Mouse (Mus musculus): ENCODE data around the gene Kcnc3. TPM values are rescaled to one million over a fixed set of nuclear protein-coding genes. Genes with fewer than 3 reads are reported as not detected.

The Kcnc3 gene
- polyA plus RNA-seq, 1 experiment from 2014 or later = 0.18 TPM

- in situ Hi-C loops (cut with MboI; ENCODE audit: low pct_unique_long_range_greater_than_20kb) = no loop called here
- no peak for TF ChIP-seq CTCF (IDR thresholded peaks at IDR 0.05)
- no peak for DNase-seq (ENCODE audit: low read depth, low spot score)
- H3K27me3 ChIP-seq = peaks cover 3% of the 10 kb centered on the region
- POLR2A ChIA-PET = no interaction called here
- CTCF ChIA-PET = no interaction called here
- no peak for ATAC-seq
Measured at GRCm38 (mm10) chr7:44626068-44626385, 35.6 kb downstream of the Kcnc3 start.

DNA sequence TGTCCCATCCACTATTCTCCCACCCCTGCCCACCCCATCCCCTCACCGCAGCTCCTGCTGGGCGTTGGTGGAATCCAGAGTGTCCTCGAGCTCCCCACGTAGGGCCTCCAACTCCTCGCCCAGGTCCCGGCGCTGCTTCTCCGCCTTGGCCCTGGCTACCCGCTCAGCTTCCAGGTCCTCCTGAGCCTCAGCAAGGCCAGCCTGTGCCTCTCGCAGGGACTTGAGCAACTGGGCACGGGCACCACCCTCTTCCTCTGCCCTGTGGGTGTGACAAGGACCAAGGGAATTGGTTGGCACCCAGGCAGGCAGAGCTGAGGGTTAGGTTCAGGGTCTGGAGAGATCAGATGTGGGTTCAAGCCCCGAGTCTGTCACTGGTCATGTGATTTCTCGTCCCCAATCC, 36.5 kb downstream of the Kcnc3 start:
- ATAC-seq (no peak), DNase-seq (ENCODE audit: low read depth, low spot score) (no peak)
- in situ Hi-C loops (cut with MboI; ENCODE audit: low pct_unique_long_range_greater_than_20kb) = no loop called here
- peaks cover 3% of the 10 kb centered on the region for H3K27me3 ChIP-seq
- ChIA-PET POLR2A (no interaction called here), CTCF (no interaction called here)
- TF ChIP-seq CTCF (IDR thresholded peaks at IDR 0.05) = no peak

DNA sequence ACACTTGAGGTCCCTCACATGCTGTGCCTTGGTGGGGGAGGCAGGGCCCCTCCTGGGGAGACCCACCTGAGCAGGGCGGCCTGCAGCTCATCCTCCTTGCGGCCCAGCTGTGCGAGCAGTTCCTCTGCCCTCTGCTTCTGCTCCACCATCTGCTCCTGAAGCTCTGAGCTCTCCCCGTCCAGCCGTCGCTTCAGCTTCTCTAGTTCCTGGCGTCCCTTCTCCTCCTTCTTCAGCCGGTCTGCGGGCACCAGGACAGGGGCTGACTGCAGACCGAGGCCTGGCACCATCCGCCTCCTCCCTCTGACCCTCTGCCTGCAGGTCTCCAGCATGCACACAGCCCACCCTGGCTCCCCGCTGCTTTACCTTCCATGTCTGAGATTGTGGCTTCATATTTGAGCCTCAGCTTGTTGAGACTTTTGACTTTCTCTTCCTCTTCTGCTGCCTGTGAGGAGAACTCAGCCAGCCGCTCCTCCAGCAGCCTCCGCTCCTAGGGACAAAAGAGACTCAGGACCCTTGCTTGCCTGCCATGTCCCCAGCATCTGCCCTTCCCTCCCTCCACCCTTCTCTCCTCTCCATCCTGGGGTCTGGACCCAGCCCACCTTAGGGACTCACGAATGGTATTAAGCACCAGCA, 38.1 kb downstream of the Kcnc3 start:
- POLR2A ChIA-PET = no interaction called here
- ATAC-seq = no peak
- CTCF ChIA-PET = no interaction called here
- peaks cover 3% of the 10 kb centered on the region for H3K27me3 ChIP-seq
- TF ChIP-seq CTCF (IDR thresholded peaks at IDR 0.05) = no peak
- no peak for DNase-seq (ENCODE audit: low read depth, low spot score)
- in situ Hi-C loops (cut with MboI; ENCODE audit: low pct_unique_long_range_greater_than_20kb) = no loop called here

GRCm38 (mm10) chr7:44630437-44630836, 40.0 kb downstream of the Kcnc3 start:
- POLR2A ChIA-PET = no interaction called here
- peaks cover 7% of the 10 kb centered on the region for H3K27me3 ChIP-seq
- no peak for DNase-seq (ENCODE audit: low read depth, low spot score)

GRCm38 (mm10) chr7:44632676-44633075, 42.2 kb downstream of the Kcnc3 start:
- CTCF ChIA-PET = no interaction called here
- POLR2A ChIA-PET = no interaction called here
- ATAC-seq (no peak), DNase-seq (ENCODE audit: low read depth, low spot score) (no peak)
- in situ Hi-C loops (cut with MboI; ENCODE audit: low pct_unique_long_range_greater_than_20kb) = no loop called here
- TF ChIP-seq CTCF (IDR thresholded peaks at IDR 0.05) = no peak
- H3K27me3 ChIP-seq = peaks cover 11% of the 10 kb centered on the region

More at GRCm38 (mm10) chr7:44630437-44630836, 40.0 kb downstream of the Kcnc3 start:
- CTCF ChIA-PET = no interaction called here
- in situ Hi-C loops (cut with MboI; ENCODE audit: low pct_unique_long_range_greater_than_20kb) = no loop called here
- no peak for ATAC-seq
- TF ChIP-seq CTCF (IDR thresholded peaks at IDR 0.05) = no peak

GRCm38 (mm10) chr7:44633407-44633806, 42.9 kb downstream of the Kcnc3 start:
- CTCF ChIA-PET = no interaction called here
- DNase-seq (ENCODE audit: low read depth, low spot score) = no peak
- no peak for TF ChIP-seq CTCF (IDR thresholded peaks at IDR 0.05)
- POLR2A ChIA-PET = no interaction called here
- peaks cover 11% of the 10 kb centered on the region for H3K27me3 ChIP-seq
- ATAC-seq = no peak
- in situ Hi-C loops (cut with MboI; ENCODE audit: low pct_unique_long_range_greater_than_20kb) = no loop called here

- TF ChIP-seq CTCF (IDR thresholded peaks at IDR 0.05) = no peak
- in situ Hi-C loops (cut with MboI; ENCODE audit: low pct_unique_long_range_greater_than_20kb) = no loop called here
- ChIA-PET CTCF (no interaction called here), POLR2A (no interaction called here)
- peaks cover 8% of the 10 kb centered on the region for H3K27me3 ChIP-seq
- ATAC-seq (no peak), DNase-seq (ENCODE audit: low read depth, low spot score) (no peak)
Measured at GRCm38 (mm10) chr7:44636684-44637083, 46.2 kb downstream of the Kcnc3 start.

GRCm38 (mm10) chr7:44638663-44639062, 48.2 kb downstream of the Kcnc3 start:
- CTCF ChIA-PET = no interaction called here
- POLR2A ChIA-PET = no interaction called here
- TF ChIP-seq CTCF (IDR thresholded peaks at IDR 0.05) = no peak
- in situ Hi-C loops (cut with MboI; ENCODE audit: low pct_unique_long_range_greater_than_20kb) = no loop called here
- ATAC-seq (no peak), DNase-seq (ENCODE audit: low read depth, low spot score) (no peak)
- H3K27me3 ChIP-seq = peaks cover 8% of the 10 kb centered on the region

GRCm38 (mm10) chr7:44640843-44641605, 50.6 kb downstream of the Kcnc3 start:
- TF ChIP-seq CTCF (IDR thresholded peaks at IDR 0.05) = no peak
- in situ Hi-C loops (cut with MboI; ENCODE audit: low pct_unique_long_range_greater_than_20kb) = loop anchor here (5.0 kb wide), 2 partner anchors 64 to 119 kb away; partner anchors contain the start of gene Mybpc2
- no peak for DNase-seq (ENCODE audit: low read depth, low spot score)
- H3K27me3 ChIP-seq = peaks cover 4% of the 10 kb centered on the region
- ChIA-PET POLR2A (no interaction called here), CTCF (no interaction called here)
- ATAC-seq = no peak

DNA sequence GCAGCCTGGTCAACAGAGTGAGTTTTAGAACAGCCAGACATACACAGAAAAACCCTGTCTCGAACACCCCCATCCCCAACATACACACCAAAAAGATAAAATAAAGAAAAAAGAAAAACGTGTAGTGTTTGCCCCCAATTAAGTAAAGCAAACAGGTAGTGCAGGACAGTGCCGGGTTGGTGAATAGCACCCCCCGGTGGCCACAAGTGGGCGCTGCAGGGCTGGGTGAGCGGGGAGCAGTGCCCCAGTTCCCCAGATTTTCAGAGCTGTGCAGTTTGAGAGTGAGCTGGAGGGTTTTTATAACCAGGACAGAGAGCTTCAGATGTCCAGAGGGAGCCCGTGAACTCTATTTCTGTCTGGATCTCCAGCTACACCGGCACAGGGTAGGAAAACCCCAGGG, 51.4 kb downstream of the Kcnc3 start:
- POLR2A ChIA-PET = no interaction called here
- no peak for DNase-seq (ENCODE audit: low read depth, low spot score)

GRCm38 (mm10) chr7:44645256-44645655, 54.8 kb downstream of the Kcnc3 start:
- ATAC-seq (peak; percentile 40), DNase-seq (ENCODE audit: low read depth, low spot score) (no peak)
- H3K27me3 ChIP-seq = no peaks in the 10 kb centered on the region
- CTCF ChIA-PET = no interaction called here
- in situ Hi-C loops (cut with MboI; ENCODE audit: low pct_unique_long_range_greater_than_20kb) = no loop called here
- no peak for TF ChIP-seq CTCF (IDR thresholded peaks at IDR 0.05)
- POLR2A ChIA-PET = no interaction called here

More for the DNA sequence above, 51.4 kb downstream of the Kcnc3 start:
- CTCF ChIA-PET = interaction anchor here (0.7 to 1.1 kb wide), 3 partner anchors 9 to 81 kb away, joined by 3 read pairs; no protein-coding TSS in a partner anchor
- peak; percentile 74 for TF ChIP-seq CTCF (IDR thresholded peaks at IDR 0.05)
- H3K27me3 ChIP-seq = peaks cover 3% of the 10 kb centered on the region
- in situ Hi-C loops (cut with MboI; ENCODE audit: low pct_unique_long_range_greater_than_20kb) = loop anchor here (5.0 kb wide), 2 partner anchors 65 to 120 kb away; partner anchors contain the start of gene Mybpc2
- no peak for ATAC-seq

All from Patski (cell line).